ENCODE assay signal across 16 mouse cellular contexts in genomic region chr6:95668629-95669334, GRCm38 (mm10). TPM values are rescaled to one million over a fixed set of nuclear protein-coding genes. Genes with fewer than 3 reads are reported as not detected.
DNase-seq lines count a peak whose midpoint lies in the region; ATAC-seq and TF ChIP-seq lines count a peak whose summit lies in the region.
"Had no signal": no experiment of that assay in that cellular context is flagged by ENCODE, and none has a peak within 500 bp of the region (broad histone marks: within the 10 kb centered on the region; RNA-seq: fewer than 3 reads in every experiment).

No protein-coding gene starts in this region.

- H3K4me1 ChIP-seq in liver, adult 2 months (ENCODE audit: control insufficient read depth, insufficient read depth, low read length): peaks cover 2% of the 10 kb centered on the region; the same call in 1 of the 2 replicates
- no peaks in the 10 kb centered on the region for H3K4me1 ChIP-seq in liver, embryonic 12.5 days
- H3K4me1 ChIP-seq: forebrain, embryonic 10.5 days; heart, embryonic 12.5 days; heart, embryonic 15.5 days; hindbrain, embryonic 10.5 days; hindbrain, embryonic 13.5 days had no signal

- peaks cover 3% of the 10 kb centered on the region; the same call in 1 of the 2 replicates for H3K36me3 ChIP-seq in liver, adult 2 months (ENCODE audit: control insufficient read depth, insufficient read depth, low read length)
- H3K36me3 ChIP-seq in liver, embryonic 12.5 days: peaks cover 12% of the 10 kb centered on the region
- H3K36me3 ChIP-seq: heart, embryonic 15.5 days; hindbrain, embryonic 13.5 days had no signal

- ATAC-seq in liver, embryonic 12.5 days: no peak
- ATAC-seq: forebrain, embryonic 13.5 days; forebrain, embryonic 16.5 days; hindbrain, embryonic 16.5 days had no signal

- H3K4me2 ChIP-seq in liver, embryonic 12.5 days: no peak overlapping the region
- H3K4me2 ChIP-seq: forebrain, embryonic 13.5 days; heart, embryonic 12.5 days; heart, embryonic 15.5 days; hindbrain, embryonic 13.5 days had no signal

- no peak overlapping the region for H3K9ac ChIP-seq in liver, adult 2 months (ENCODE audit: low read depth, low read length)
- no peak overlapping the region for H3K9ac ChIP-seq in liver, embryonic 12.5 days
- H3K9ac ChIP-seq: forebrain, embryonic 13.5 days; heart, embryonic 12.5 days; heart, embryonic 15.5 days; hindbrain, embryonic 13.5 days had no signal

- 85% methylated on average over 6 of the region's 6 CpGs for WGBS in liver, adult 2 months
- 80% methylated on average over 6 of the region's 6 CpGs for WGBS in liver, embryonic 12.5 days (ENCODE audit: insufficient replicate concordance)

- TF ChIP-seq POLR2A in liver, adult 2 months (IDR thresholded peaks at IDR 0.05; ENCODE audit: extremely low read depth, insufficient read depth, low read length): no peak

- DNase-seq in liver, adult 2 months (ENCODE audit: extremely low read depth, low read depth, low spot score): peak; percentile 45
- peak; percentile 21 for DNase-seq in lung, postnatal 10 days
- no peak for DNase-seq in lung, postnatal 36 days
- DNase-seq in NIH3T3 (ENCODE audit: low read depth) (peak; percentile 63), adipocyte (ENCODE audit: low spot score) (peak; percentile 70)
- DNase-seq: cerebellum, adult 9-10 months; gastrocnemius, postnatal 36 days had no signal

- no peak overlapping the region for H3K4me3 ChIP-seq in liver, adult 2 months (ENCODE audit: insufficient read depth, low read depth, low read length)
- no peak overlapping the region for H3K4me3 ChIP-seq in liver, embryonic 12.5 days
- H3K4me3 ChIP-seq: forebrain, embryonic 10.5 days; forebrain, embryonic 13.5 days; heart, embryonic 12.5 days; heart, embryonic 15.5 days; hindbrain, embryonic 10.5 days; hindbrain, embryonic 13.5 days had no signal

- H3K9me3 ChIP-seq in liver, embryonic 12.5 days (replicated peaks): no peaks in the 10 kb centered on the region
- H3K9me3 ChIP-seq: forebrain, embryonic 10.5 days; forebrain, embryonic 13.5 days; hindbrain, embryonic 10.5 days had no signal

- no peaks in the 10 kb centered on the region for H3K27me3 ChIP-seq in liver, adult 2 months (ENCODE audit: control insufficient read depth, insufficient read depth, low read length)
- H3K27me3 ChIP-seq in liver, embryonic 12.5 days (replicated peaks): no peaks in the 10 kb centered on the region
- H3K27me3 ChIP-seq: forebrain, embryonic 13.5 days; heart, embryonic 12.5 days; heart, embryonic 15.5 days; hindbrain, embryonic 13.5 days had no signal

- no peak overlapping the region for H3K27ac ChIP-seq in liver, adult 2 months (replicated peaks; ENCODE audit: insufficient read depth, low read depth, low read length)
- no peak overlapping the region for H3K27ac ChIP-seq in liver, embryonic 12.5 days
- H3K27ac ChIP-seq: forebrain, embryonic 10.5 days; forebrain, embryonic 13.5 days; heart, embryonic 15.5 days; hindbrain, embryonic 10.5 days; hindbrain, embryonic 13.5 days had no signal

- TF ChIP-seq CTCF in liver, adult 2 months (IDR thresholded peaks at IDR 0.05; ENCODE audit: low read depth, low read length): no peak

- H3K79me2 ChIP-seq in liver, adult 2 months (ENCODE audit: control insufficient read depth, insufficient read depth, low read length): peaks cover 30% of the 10 kb centered on the region; the same call in 1 of the 2 replicates

RNA-seq across cellular contexts. Expression of gene Suclg2, which starts 49.8 kb away (rescaled TPM):
- 137 and 153 TPM in 2 replicates for total RNA-seq in liver, adult 2 months (2014; rRNA removed)
- 54.0 and 61.2 TPM in 2 replicates for polyA plus RNA-seq in liver, adult 2 months (2012; rRNA removed)
- polyA plus RNA-seq in liver, embryonic 12.5 days (2016; fragmentation: Nextera tagmentation; extraction: Ambion mirVana): 47.7 and 49.0 TPM in 2 replicates
